Mouse (Mus musculus): ENCODE measurements around the gene Hspa5. TPM values are rescaled to one million over a fixed set of nuclear protein-coding genes. Genes with fewer than 3 reads are reported as not detected.
"Not testable (repeated sequence)": the region's sequence is repeated elsewhere in the genome, so short reads cannot be mapped to it uniquely, and the experiment has no call there.

The Hspa5 gene
- total RNA-seq, 4 experiments from 2014 or later: 149 to 179 (median 165) TPM

DNA sequence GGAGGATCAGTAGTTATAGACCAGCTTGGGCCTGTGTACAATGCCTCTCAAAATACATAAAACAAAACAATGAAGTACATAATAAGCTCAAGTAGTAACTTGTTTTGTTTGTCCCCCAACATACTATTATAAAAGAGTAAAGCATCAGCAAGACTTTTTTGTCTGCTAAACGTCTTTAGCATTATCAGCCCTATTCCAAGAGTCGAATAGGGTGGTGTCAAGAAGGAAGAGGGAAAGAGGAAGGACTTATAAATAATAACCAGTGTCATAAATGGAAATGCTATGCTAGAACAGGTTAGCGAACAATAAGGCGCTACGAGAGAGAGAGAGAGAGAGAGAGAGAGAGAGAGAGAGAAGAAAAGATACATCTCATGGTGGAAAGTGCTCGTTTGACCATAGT, 819 bp upstream of the Hspa5 start:
- no peak for DNase-seq (ENCODE audit: low spot score in 2 of 2)

DNA sequence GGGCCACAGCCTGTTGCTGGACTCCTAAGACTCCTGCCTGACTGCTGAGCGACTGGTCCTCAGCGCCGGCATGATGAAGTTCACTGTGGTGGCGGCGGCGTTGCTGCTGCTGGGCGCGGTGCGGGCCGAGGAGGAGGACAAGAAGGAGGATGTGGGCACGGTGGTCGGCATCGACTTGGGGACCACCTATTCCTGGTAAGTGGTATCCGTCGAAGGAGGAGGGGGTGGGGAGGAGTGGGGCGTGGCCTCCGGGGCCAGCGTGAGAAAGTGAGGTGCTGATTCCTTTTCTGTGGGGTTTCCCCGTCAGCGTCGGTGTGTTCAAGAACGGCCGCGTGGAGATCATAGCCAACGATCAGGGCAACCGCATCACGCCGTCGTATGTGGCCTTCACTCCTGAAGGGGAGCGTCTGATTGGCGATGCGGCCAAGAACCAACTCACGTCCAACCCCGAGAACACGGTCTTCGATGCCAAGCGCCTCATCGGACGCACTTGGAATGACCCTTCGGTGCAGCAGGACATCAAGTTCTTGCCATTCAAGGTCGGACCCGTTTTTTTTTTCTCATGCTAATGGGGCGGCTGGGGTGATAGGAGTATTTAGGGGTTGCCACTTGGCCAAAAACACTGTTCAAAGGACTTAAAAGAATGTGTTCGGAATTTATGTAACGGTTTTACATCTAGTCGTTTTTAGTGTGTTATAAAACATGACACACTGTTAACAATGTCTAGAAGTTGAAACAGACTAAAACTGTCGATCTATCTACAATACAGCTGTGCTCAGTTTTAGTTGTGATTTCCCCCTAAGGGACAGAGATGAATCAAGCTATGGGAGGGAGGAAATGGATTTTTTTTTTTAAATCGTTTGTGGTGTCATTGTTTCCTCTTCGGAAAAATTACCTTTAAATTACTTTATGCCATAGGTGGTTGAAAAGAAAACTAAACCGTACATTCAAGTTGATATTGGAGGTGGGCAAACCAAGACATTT, 774 bp downstream of the Hspa5 start:
- peak; percentile 12 to 20 for DNase-seq (ENCODE audit: low spot score in 2 of 2)

DNA sequence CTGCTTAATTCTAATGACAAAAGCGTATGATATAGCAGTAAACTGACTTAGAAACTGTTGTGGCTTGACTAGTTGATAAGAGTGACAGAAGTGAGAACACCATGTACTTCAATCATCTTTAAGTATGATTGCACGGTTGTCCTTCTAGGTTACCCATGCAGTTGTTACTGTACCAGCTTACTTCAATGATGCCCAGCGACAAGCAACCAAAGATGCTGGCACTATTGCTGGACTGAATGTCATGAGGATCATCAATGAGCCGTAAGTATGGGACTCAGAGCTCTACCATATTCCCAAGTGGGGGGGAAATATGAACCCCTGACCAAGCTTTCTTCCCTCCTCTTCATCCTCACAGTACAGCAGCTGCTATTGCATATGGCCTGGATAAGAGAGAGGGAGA, 1.9 kb downstream of the Hspa5 start:
- DNase-seq (ENCODE audit: low spot score in 2 of 2): no peak

DNA sequence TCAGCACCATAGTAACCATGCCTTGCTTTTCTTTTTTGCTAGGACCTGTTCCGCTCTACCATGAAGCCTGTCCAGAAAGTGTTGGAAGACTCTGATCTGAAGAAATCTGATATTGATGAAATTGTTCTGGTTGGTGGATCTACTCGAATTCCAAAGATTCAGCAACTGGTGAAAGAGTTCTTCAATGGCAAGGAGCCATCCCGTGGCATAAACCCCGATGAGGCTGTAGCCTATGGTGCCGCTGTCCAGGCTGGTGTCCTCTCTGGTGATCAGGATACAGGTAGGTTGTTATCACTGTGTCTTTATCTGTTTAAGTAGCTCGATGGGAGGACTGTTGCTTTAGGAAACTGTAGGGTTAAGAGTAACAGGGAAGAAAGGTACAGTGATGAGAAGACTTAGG, 2.7 kb downstream of the Hspa5 start:
- no peak for DNase-seq (ENCODE audit: low spot score in 2 of 2)

DNA sequence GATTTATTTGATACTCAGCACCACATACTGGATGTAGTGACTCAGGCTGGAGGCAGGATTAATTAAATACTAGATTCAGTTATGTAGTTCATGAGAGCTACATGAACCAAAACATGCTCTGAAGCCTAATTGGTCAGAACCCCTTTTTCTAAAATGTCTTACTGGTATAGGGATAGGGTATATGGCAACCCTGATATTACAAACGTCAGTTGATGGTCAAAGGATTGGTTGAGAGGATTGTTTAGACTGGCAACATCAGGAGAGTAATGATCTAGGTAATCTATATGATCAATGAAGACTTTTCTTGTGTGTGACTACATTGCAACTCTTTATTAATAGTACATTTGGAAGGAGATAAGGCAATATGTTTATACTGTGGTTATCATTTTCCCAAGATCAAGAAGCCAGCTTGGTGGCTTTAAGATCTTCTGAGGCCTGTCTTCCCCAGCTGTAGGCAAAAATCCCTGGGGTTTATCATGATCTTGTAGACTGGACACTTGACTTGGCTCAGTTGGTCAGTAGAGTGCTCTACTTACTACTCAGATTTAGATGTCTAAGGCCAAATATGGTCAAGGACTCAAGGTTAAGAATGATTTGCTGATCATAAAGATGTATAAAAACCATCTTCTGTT, 5.6 kb downstream of the Hspa5 start:
- DNase-seq (ENCODE audit: low spot score in 2 of 2): no peak

DNA sequence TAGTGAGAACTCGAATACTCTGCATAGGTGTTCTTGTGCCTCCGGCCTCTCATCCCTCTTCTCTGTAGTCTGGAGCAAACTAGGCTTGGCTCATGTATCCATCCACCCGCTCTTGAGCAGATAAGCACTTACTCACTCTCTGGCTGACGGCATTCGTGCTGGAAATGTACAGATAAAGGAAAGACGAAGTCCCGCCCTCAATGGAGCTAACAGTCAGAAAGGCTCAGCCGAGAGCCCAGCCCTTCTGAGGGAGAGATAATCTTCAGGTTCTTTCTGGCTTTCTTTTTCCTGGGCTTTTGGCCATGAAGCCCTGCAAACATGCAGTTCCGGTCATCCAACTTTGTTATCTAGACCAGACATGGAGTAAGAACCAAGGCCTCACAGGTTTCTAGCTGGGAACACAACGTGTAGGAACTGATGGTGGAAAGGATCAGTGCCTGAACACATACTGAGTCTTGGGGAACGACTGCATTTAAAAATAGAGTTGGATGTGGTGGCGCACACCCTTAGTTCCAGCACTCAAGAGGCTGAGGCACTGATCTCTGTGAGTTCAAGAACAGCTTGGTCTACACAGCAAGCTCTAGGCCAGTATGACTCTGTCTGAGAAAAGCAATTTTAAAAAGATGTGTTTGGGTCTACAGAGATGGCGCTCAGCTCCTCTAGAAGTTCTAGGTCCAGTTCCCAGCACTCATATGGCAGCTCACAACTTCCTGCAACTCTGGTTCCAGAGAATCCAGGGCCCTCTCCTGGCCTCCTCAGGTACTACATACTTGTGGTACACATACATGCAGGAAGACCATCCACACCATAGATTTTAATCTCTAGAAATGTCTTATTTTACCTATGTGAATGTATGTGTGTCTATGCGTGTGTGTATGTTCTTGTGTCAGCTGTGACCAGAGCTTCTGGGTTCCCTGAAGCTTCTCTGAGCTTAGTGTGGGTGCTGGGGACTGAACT, 11.6 kb downstream of the Hspa5 start:
- DNase-seq (ENCODE audit: low spot score in 2 of 2): no peak

DNA sequence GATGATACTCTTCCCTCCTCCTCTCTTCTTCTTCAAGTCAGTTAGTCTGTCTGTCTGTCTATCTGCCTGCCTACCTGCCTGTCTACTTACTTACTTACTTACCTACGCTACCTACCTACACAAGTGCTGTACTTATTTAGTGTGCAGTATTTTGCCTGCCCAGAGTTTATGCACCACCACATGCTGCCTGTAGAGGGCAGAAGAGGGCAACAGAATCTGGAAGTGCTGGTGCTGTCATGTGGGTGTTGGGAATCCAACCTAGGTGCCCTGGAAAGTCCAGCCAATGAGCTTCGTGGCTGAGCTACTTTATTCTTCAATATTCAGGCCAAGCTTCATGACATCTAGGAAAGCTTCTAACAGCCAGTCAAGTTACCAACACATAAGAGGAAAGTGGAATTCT, 12.3 kb downstream of the Hspa5 start:
- no peak for DNase-seq (ENCODE audit: low spot score in 2 of 2)

DNA sequence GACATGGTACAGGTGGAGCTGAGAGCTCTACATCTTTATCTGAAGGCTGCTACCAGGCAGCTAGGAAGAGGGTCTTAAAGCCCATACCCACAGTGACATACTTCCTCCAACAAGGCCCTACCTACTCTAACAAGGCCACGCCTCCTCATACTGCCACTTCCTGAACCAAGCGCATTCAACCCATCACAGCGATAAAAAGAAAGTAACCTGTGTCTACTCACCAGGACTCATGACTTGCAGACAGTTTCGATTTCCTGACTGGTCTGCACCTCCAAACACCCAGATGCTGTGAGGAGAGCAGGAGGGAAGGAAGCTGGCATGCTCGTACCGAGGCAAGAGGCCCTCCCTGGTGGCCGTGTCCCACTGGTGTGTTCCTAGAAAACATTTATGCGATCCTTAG, 18.5 kb downstream of the Hspa5 start:
- DNase-seq (ENCODE audit: low spot score in 2 of 2): no peak

DNA sequence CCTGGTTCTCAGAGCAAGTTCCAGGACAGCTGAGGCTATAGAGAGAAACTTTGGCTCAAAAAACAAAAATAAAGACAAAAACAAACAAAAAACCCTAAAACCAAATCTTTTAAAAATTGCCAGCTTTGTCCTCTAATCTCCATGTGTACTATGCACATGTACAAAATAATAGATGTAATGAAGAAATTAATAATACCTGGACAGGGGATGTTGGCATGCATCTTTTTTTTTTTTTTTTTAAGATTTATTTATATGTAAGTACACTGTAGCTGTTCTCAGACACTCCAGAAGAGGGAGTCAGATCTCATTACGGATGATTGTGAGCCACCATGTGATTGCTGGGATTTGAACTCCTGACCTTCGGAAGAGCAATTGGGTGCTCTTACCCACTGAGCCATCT, 20.8 kb downstream of the Hspa5 start:
- DNase-seq (ENCODE audit: low spot score in 2 of 2): not testable (repeated sequence)

DNA sequence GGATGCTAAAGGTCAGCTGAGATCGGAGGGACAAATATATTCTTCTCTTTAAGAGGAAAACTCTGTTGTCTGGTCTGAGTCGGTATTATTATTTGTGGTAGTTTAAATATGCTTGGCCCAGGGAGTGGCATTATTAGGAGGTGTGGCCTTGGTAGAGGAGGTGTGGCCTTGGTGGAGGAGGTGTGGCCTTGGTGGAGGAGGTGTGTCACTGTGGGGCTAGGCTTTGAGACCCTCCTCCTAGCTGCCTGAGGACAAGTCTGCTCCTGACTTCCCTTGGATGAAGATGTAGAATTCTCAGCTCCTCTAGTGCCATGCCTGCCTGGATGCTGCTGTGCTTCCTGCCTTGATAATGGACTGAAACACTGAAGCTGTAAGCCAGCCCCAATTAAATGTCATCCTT, 22.7 kb downstream of the Hspa5 start:
- DNase-seq (ENCODE audit: low spot score in 2 of 2): no peak

DNA sequence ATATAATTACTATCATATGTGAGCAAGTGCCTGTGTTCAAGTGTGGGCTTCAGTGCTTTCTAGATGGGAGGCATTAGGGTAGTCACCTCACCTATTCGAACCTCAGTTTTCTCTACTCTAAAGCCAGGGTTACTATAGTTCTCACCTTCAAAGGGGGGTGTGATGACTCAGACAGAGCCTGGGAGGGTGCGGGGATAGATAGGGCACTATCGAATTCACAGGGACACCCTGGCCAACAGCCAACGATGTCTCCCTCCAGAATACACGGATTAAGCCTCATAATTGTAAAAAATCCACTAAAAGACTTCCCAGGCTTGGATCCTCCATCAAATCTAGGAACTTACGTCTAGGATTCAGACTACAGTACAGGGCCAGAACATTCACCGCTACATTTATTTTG, 23.7 kb downstream of the Hspa5 start:
- DNase-seq (ENCODE audit: low spot score in 2 of 2): no peak

DNA sequence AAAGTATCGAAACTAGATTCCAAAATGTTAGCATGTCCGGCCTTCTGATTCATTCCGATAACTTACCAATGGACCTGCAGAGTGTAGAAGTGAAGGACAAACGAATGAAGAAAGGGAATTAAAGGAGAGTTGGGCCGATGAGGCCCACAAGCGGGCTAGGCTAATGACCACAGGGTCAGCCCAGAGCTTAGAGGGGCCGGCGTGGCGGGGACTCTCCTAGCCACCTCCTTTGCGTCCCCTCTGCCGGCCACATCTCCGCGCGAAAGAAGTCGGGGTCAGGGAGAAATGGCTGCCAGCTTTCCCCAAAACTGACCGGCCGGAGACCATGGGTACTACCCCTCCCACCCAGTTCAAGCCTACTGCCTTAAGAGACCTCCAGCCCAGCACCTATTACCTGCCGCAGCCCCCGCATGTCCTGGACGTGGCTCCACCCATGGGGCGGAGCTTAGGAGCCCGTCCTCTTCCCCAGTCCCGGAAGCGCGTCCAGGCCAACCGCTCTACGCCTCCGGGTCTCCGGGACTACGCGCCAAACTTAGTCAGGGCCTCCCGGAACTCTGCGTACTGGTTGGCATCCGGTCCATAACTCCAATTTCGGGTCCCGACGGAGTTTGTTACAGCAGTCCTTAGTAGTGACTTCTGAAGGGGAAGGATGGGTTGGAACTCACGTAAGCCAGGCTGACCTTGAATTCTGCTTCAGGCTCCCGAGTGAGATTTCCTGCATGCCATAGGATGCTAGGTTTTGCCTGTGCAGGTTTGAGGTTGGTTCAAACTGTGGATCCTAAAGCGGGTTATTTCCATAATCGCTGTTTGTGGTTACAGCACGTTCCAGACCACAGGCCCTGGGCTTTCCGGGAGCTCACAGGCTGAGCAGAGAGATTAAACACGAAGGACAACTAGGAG, 27.8 kb downstream of the Hspa5 start, which contains the start of gene Rabepk:
TSS of gene Rabepk (minus strand) at position 556 of the 900 bp plus-strand sequence.
- peak; percentile 70 to 77 for DNase-seq (ENCODE audit: low spot score in 2 of 2)

DNA sequence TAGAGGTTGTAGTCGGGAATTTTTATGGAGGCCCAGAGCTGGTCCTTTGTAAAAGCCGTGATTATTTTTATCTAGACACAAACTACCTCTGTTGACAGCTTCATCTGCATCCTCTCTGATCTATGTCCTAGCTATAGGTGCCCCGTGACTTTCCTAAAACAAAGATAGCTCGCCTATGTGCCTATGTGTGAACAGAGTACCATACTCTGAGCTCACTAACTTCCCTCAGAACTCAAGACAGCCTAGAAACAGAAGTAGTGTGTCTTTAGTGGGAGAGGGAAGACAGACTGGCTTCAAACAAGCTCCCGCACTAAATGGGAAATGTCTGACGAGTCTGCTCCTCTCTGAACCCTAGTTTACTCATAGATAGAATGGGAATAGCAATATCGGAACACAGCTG, 28.6 kb downstream of the Hspa5 start:
- DNase-seq (ENCODE audit: low spot score in 2 of 2): no peak

DNA sequence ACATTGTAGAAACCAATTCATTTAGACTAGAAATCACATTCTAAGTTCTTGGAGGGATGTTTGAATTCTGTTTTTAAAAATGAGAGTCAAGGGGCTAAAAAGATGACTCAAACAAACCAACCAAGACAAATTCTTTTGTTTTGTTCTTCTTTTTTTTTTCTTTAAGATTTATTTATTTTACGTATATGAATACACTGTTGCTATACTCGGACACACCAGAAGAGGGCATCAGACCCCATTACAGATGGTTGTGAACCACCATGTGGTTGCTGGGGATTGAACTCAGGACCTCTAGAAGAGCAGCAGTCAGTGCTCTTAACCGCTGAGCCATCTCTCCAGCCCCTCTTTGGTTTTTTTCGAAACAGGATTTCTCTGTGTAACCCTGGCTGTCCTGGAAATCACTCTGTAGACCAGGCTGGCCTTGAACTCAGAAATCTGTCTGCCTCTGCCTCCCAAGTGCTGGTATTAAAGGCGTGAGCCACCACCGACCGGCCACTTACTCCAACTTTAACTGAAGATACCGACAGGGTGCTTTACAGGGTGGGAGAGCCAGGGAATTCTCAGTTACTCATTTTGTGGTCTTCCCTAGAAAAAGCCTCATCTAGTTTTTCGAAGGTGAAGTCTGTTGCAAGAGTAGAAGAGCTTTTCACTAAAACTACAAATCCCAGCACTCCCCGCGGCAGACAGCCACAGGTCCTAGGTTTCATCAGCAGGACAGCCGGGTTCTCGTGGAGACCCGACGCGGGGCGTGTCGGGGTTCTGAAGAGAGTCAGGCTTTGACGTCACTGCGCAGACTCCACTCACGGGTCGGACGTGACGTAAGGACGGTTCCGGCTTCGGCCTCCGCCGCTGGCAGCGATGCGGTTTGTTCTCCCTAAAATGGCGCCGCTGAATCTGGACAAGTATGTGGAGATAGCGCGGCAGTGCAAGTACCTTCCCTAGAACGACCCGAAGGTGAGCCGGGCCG, 30.0 kb downstream of the Hspa5 start:
- peak; percentile 94 to 97 for DNase-seq (ENCODE audit: low spot score in 2 of 2)

DNA sequence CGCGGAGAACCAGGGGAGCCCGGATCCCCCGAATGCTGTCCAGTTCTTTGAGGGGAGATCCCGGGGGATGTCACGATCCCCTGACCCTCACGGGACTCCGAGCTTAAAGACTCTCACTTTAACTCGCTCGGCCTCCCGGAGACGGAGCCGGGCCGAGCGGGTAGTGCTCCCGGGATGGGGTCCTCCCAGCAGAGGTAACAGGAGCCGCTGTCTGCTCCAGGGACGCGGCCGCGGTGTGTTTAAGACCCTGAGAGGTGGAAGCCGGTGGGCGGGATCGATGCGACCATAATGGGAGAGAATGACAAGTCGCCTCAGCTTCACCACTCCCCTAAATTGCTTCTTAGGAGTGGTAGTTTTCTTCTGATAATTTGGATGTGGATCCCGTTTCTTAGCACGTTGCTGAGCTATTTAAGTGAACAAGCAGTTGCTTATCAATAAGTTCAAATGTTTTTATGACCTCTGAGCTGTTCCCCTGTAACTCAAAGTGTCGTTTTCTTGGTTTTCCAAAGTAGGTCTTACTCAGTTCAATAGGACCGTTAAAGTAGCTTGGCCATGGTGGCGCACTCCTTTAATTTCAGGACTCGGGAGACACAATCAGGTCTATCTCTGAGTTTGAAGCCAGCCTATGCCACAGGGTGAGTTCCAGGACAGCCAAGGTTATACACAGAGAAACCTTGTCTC, 30.9 kb downstream of the Hspa5 start:
- peak in 1 of 2 experiments; percentile 18 for DNase-seq (ENCODE audit: low spot score in 2 of 2)

DNA sequence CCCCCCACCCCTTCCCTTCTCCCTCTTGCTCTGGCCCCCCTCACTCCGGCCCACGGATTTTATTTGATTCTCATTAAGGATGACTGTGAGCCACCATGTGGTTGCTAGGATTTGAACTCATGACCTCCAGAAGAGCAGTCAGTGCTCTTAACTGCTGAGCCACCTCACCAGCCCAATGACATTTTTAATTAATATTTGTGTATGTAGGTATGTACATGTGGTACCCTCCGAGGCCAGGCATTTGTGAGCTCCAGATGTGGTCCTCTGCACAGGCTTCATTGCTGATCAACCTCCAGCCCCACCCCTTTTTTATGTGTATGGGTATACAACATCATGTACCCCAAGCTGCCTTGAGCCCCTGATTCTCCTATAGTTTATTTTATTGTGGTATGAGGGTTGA, 32.0 kb downstream of the Hspa5 start:
- DNase-seq (ENCODE audit: low spot score in 2 of 2): no peak

DNA sequence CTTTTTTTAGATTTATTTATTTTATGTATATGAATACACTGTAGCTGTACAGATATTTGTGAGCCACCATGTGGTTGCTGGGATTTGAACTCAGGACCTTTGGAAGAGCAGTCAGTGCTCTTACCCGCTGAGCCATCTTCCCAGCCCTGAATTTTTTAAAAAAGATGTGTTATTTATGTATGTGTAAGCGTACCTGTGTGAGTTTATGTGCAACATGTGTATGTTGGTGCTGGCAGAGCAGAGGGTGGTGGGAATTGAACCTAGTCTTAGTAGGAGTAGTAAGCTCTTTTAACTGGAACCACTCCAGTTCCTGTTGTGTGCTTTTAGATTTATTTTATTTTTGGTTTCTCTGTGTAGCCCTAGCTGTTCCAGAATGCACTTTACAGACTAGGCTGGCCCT, 32.4 kb downstream of the Hspa5 start:
- DNase-seq (ENCODE audit: low spot score in 2 of 2): no peak

DNA sequence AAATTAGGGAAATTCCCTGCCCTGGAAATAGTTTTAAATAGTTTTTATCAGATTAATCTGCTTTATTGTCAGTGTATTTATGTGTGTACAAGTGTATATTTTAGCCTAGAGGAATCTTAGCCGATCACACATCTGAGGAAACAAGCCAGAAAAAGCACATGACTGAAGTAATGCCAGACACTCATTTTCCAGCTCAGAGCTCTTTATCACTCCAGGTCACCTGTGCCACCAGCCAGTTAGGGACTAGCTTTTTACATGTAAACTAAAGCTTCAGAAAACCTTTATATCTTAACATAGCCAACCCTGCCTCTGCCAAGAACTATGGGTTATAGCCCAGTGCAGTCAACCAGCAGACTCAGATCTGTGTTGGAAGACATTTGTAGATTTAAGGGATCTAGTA, 33.0 kb downstream of the Hspa5 start:
- DNase-seq (ENCODE audit: low spot score in 2 of 2): no peak

All from gastrocnemius, adult 8-10 months (tissue).